Comparison of ENCODE assay signal across 26 mouse cellular contexts in the genomic region with DNA sequence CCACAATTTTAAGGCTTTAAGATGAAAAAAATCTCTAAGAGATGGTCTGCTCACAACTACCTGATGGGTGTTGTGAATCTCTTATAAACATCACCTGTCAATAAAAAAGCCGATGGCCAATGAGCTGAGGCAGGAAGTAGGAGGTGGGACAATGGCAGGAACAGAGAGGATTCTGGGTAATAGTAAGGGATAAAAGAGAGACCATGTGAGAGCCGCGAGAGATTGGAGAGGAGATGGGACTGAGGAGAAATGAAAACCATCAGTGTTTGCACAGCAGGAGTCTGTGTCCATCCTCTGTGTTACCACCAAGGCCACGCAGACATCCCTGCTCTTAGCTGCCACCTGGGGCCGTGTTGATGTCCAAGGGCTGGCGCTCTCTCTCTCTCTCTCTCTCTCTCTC. TPM values are rescaled to one million over a fixed set of nuclear protein-coding genes. Genes with fewer than 3 reads are reported as not detected.
"Had no signal": no experiment of that assay in that cellular context is flagged by ENCODE, and none has a peak within 500 bp of the region (broad histone marks: within the 10 kb centered on the region; RNA-seq: fewer than 3 reads in every experiment).

No protein-coding gene starts in this region.

- DNase-seq: layer of hippocampus, postnatal 36 days; liver, embryonic 13.5 days; lung, adult 2 months; lung, postnatal 14 days; lung, postnatal 4 days; retina, postnatal 1 day; right cerebral cortex, postnatal 25 days; spleen, adult 18-20 months; thymus, adult 18-20 months; thymus, postnatal 36 days had no signal

- H3K9ac ChIP-seq: liver, embryonic 13.5 days; neural tube, embryonic 13.5 days; stomach, embryonic 15.5 days had no signal

- H3K4me2 ChIP-seq: liver, embryonic 13.5 days; midbrain, embryonic 11.5 days; neural tube, embryonic 13.5 days; stomach, embryonic 15.5 days had no signal

- H3K27me3 ChIP-seq: neural tube, embryonic 13.5 days; stomach, embryonic 15.5 days had no signal

- H3K27ac ChIP-seq: kidney, postnatal 0 days; layer of hippocampus, adult 2 months; left cerebral cortex, adult 2 months; liver, embryonic 13.5 days; neural tube, embryonic 13.5 days; stomach, embryonic 15.5 days had no signal

- H3K36me3 ChIP-seq: liver, embryonic 13.5 days; neural tube, embryonic 13.5 days; stomach, embryonic 15.5 days had no signal

- ATAC-seq: midbrain, embryonic 16.5 days had no signal

- H3K9me3 ChIP-seq: liver, embryonic 13.5 days; neural tube, embryonic 13.5 days; stomach, embryonic 15.5 days had no signal

- H3K4me3 ChIP-seq: layer of hippocampus, adult 2 months; left cerebral cortex, adult 2 months; liver, embryonic 13.5 days; myocyte; neural tube, embryonic 13.5 days; stomach, embryonic 15.5 days had no signal

RNA-seq across cellular contexts. Expression of a gene that starts 15.1 kb away (rescaled TPM):
- polyA plus RNA-seq: kidney, embryonic 14.5 days; kidney, postnatal 0 days; large intestine, adult 2 months; limb, embryonic 11.5 days; limb, embryonic 14.5 days; liver, adult 2 months; liver, embryonic 13.5 days; liver, embryonic 16.5 days; lung, embryonic 16.5 days; midbrain, embryonic 11.5 days; midbrain, embryonic 16.5 days; myocyte; neural tube, embryonic 13.5 days; stomach, embryonic 15.5 days; urinary bladder, adult 2 months had no signal

RNA-seq across cellular contexts. Expression of a gene that starts 24.8 kb away (rescaled TPM):
- polyA plus RNA-seq: large intestine, adult 2 months; limb, embryonic 11.5 days; liver, adult 2 months; liver, embryonic 13.5 days; liver, embryonic 16.5 days; midbrain, embryonic 11.5 days; midbrain, embryonic 16.5 days; myocyte; neural tube, embryonic 13.5 days; stomach, embryonic 15.5 days; urinary bladder, adult 2 months had no signal

RNA-seq across cellular contexts. Expression of a gene that starts 37.6 kb away (rescaled TPM):
- polyA plus RNA-seq: kidney, embryonic 14.5 days; kidney, postnatal 0 days; large intestine, adult 2 months; limb, embryonic 11.5 days; limb, embryonic 14.5 days; liver, adult 2 months; liver, embryonic 13.5 days; liver, embryonic 16.5 days; lung, embryonic 16.5 days; midbrain, embryonic 11.5 days; midbrain, embryonic 16.5 days; myocyte; neural tube, embryonic 13.5 days; stomach, embryonic 15.5 days had no signal

RNA-seq across cellular contexts. Expression of a gene that starts 54.9 kb away (rescaled TPM):
- polyA plus RNA-seq: kidney, embryonic 14.5 days; kidney, postnatal 0 days; large intestine, adult 2 months; limb, embryonic 11.5 days; limb, embryonic 14.5 days; liver, adult 2 months; liver, embryonic 13.5 days; liver, embryonic 16.5 days; lung, adult 2 months; lung, embryonic 16.5 days; midbrain, embryonic 11.5 days; midbrain, embryonic 16.5 days; myocyte; neural tube, embryonic 13.5 days; urinary bladder, adult 2 months had no signal
